Mouse (Mus musculus) ES-Bruce4 (cell line): ENCODE results near the gene Mcub.

Source experiments
- CTCF ChIP-seq: IDR thresholded peaks from one replicate; pipeline ENCODE4 v1.8.1; 2011; ENCODE audit warnings: low read depth, low read length
- POLR2A ChIP-seq: IDR thresholded peaks from one replicate; pipeline ENCODE4 v1.8.1; 2011; ENCODE audit warnings: low read length; ENCODE audit not compliant: insufficient read depth

DNA sequence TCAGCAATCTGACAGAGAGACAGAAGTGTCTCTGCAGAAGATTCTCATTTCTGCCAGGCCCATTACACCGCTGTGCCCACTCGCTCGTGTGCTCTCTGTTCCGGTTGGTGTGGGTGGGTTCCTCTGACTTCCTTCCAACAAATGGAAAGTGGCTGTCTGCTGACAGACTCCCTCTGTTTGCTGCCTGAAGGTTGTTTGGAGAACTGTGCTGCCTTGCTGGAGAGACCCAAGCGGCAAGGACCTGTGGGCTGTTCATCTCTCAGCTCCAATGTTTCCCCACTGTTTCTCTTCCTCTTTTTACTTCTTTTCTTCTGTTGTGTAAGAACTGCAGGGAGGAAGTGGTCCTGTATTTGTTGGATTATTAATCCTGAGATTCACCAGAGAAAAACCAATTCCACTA lies 21.6 kb downstream of the Mcub start:
- TF ChIP-seq POLR2A (no peak), CTCF (no peak)
